In genomic region chr6:141291195-141291594, GRCm38 (mm10) we compare ENCODE assay signal across 24 mouse cellular contexts. TPM values are rescaled to one million over a fixed set of nuclear protein-coding genes. Genes with fewer than 3 reads are reported as not detected.
DNase-seq lines count a peak whose midpoint lies in the region; ATAC-seq and TF ChIP-seq lines count a peak whose summit lies in the region.
"Had no signal": no experiment of that assay in that cellular context is flagged by ENCODE, and none has a peak within 500 bp of the region (broad histone marks: within the 10 kb centered on the region; RNA-seq: fewer than 3 reads in every experiment).

No protein-coding gene starts in this region.

- H3K4me1 ChIP-seq in liver, postnatal 0 days (ENCODE audit: insufficient read depth): peaks cover 4% of the 10 kb centered on the region; the same call in 1 of the 2 replicates
- no peaks in the 10 kb centered on the region for H3K4me1 ChIP-seq in intestine, embryonic 15.5 days (replicated peaks)
- peaks cover 11% of the 10 kb centered on the region; the same call in 1 of the 2 replicates for H3K4me1 ChIP-seq in intestine, embryonic 16.5 days (ENCODE audit: control insufficient read depth, insufficient read depth, low read length)
- H3K4me1 ChIP-seq in stomach, postnatal 0 days (replicated peaks; ENCODE audit: control insufficient read depth, insufficient read depth): no peaks in the 10 kb centered on the region
- H3K4me1 ChIP-seq: forebrain, embryonic 10.5 days; forebrain, embryonic 13.5 days; heart, embryonic 15.5 days; hindbrain, embryonic 15.5 days had no signal

- TF ChIP-seq CTCF in liver, postnatal 0 days (IDR thresholded peaks at IDR 0.05; ENCODE audit: low read depth): no peak
- no peak for TF ChIP-seq CTCF in stomach, postnatal 0 days (IDR thresholded peaks at IDR 0.05; ENCODE audit: low read depth)

- no peaks in the 10 kb centered on the region for H3K9me3 ChIP-seq in liver, postnatal 0 days (ENCODE audit: low read length)
- no peaks in the 10 kb centered on the region for H3K9me3 ChIP-seq in intestine, embryonic 15.5 days
- H3K9me3 ChIP-seq in intestine, embryonic 16.5 days (ENCODE audit: control insufficient read depth, low read length): no peaks in the 10 kb centered on the region
- no peaks in the 10 kb centered on the region for H3K9me3 ChIP-seq in stomach, postnatal 0 days (ENCODE audit: control insufficient read depth, low read length)
- H3K9me3 ChIP-seq: forebrain, embryonic 10.5 days; forebrain, embryonic 13.5 days; heart, embryonic 12.5 days; heart, embryonic 15.5 days; hindbrain, embryonic 15.5 days had no signal

- no peak overlapping the region for H3K4me2 ChIP-seq in liver, postnatal 0 days (ENCODE audit: low read depth, low read length)
- H3K4me2 ChIP-seq in intestine, embryonic 15.5 days (replicated peaks): no peak overlapping the region
- no peak overlapping the region for H3K4me2 ChIP-seq in intestine, embryonic 16.5 days (ENCODE audit: low read depth, low read length)
- no peak overlapping the region for H3K4me2 ChIP-seq in stomach, postnatal 0 days (replicated peaks; ENCODE audit: low read depth)
- H3K4me2 ChIP-seq: forebrain, embryonic 13.5 days; heart, embryonic 12.5 days; heart, embryonic 15.5 days; hindbrain, embryonic 15.5 days had no signal

- H3K36me3 ChIP-seq in liver, postnatal 0 days (replicated peaks; ENCODE audit: insufficient read depth, low read length): no peaks in the 10 kb centered on the region
- no peaks in the 10 kb centered on the region for H3K36me3 ChIP-seq in intestine, embryonic 15.5 days
- H3K36me3 ChIP-seq in intestine, embryonic 16.5 days (ENCODE audit: control insufficient read depth, insufficient read depth, low read length): no peaks in the 10 kb centered on the region; the same call in 1 of the 2 replicates
- H3K36me3 ChIP-seq in stomach, postnatal 0 days (ENCODE audit: control insufficient read depth, insufficient read depth, low read length): no peaks in the 10 kb centered on the region
- H3K36me3 ChIP-seq: forebrain, embryonic 10.5 days; heart, embryonic 15.5 days; hindbrain, embryonic 15.5 days had no signal

- ATAC-seq in liver, postnatal 0 days: peak; percentile 81
- peak; percentile 48; the same call in 1 of the 2 replicates for ATAC-seq in intestine, embryonic 15.5 days
- ATAC-seq in intestine, embryonic 16.5 days: peak; percentile 63
- ATAC-seq in stomach, postnatal 0 days (ENCODE audit: low FRiP score, low TSS enrichment): 0 out of 2 replicates have a peak, but pooled peaks have one; percentile 42
- ATAC-seq: CD4-positive, CD25-positive, alpha-beta regulatory T cell, adult 4 months; forebrain, embryonic 13.5 days; forebrain, embryonic 16.5 days had no signal

- H3K27me3 ChIP-seq in liver, postnatal 0 days (ENCODE audit: insufficient read depth, low read length): no peaks in the 10 kb centered on the region
- H3K27me3 ChIP-seq in intestine, embryonic 15.5 days (replicated peaks): no peaks in the 10 kb centered on the region
- no peaks in the 10 kb centered on the region for H3K27me3 ChIP-seq in intestine, embryonic 16.5 days (replicated peaks; ENCODE audit: control insufficient read depth, insufficient read depth, low read length)
- no peaks in the 10 kb centered on the region for H3K27me3 ChIP-seq in stomach, postnatal 0 days (ENCODE audit: control insufficient read depth, insufficient read depth, low read length)
- H3K27me3 ChIP-seq: forebrain, embryonic 13.5 days; heart, embryonic 12.5 days; heart, embryonic 15.5 days; hindbrain, embryonic 15.5 days had no signal

- 74% methylated on average over 2 of the region's 2 CpGs for WGBS in liver, postnatal 0 days (ENCODE audit: insufficient replicate concordance)
- WGBS in intestine, embryonic 15.5 days: 90% methylated on average over 2 of the region's 2 CpGs
- 83% methylated on average over 2 of the region's 2 CpGs for WGBS in intestine, embryonic 16.5 days
- 92% methylated on average over 2 of the region's 2 CpGs for WGBS in stomach, postnatal 0 days

- H3K9ac ChIP-seq in liver, postnatal 0 days (replicated peaks): no peak overlapping the region
- H3K9ac ChIP-seq in intestine, embryonic 15.5 days: no peak overlapping the region
- no peak overlapping the region for H3K9ac ChIP-seq in intestine, embryonic 16.5 days (ENCODE audit: low read depth, low read length)
- no peak overlapping the region for H3K9ac ChIP-seq in stomach, postnatal 0 days (ENCODE audit: low read length)
- H3K9ac ChIP-seq: forebrain, embryonic 13.5 days; heart, embryonic 12.5 days; heart, embryonic 15.5 days; hindbrain, embryonic 15.5 days had no signal

- TF ChIP-seq EP300 in liver, postnatal 0 days (IDR thresholded peaks at IDR 0.05; ENCODE audit: low read depth): no peak
- TF ChIP-seq EP300 in stomach, postnatal 0 days (optimal IDR thresholded peaks at IDR 0.05): no peak

- no peak overlapping the region for H3K27ac ChIP-seq in liver, postnatal 0 days (ENCODE audit: low read depth)
- H3K27ac ChIP-seq in intestine, embryonic 15.5 days: no peak overlapping the region
- H3K27ac ChIP-seq in intestine, embryonic 16.5 days (ENCODE audit: low read length): no peak overlapping the region
- no peak overlapping the region for H3K27ac ChIP-seq in stomach, postnatal 0 days (replicated peaks)
- H3K27ac ChIP-seq: forebrain, embryonic 10.5 days; forebrain, embryonic 13.5 days; gastrocnemius, adult 2 months; heart, embryonic 15.5 days; hindbrain, embryonic 15.5 days had no signal

- DNase-seq in liver, postnatal 0 days: peak; percentile 16
- DNase-seq in liver: no peak
- no peak for DNase-seq in stomach, postnatal 0 days (ENCODE audit: low spot score)
- DNase-seq in cerebellum, postnatal 10 days: no peak
- DNase-seq: adrenal gland, adult 2 months; adrenal gland, postnatal 14 days; cerebellum, adult 11 months; cerebellum, adult 2 months; cerebellum, postnatal 14 days; gastrocnemius, adult 2 months; gastrocnemius, postnatal 14 days; heart, adult 18-20 months; heart, postnatal 10 days; heart, postnatal 4 days had no signal

- H3K4me3 ChIP-seq in liver, postnatal 0 days (ENCODE audit: low read depth, low read length): no peak overlapping the region
- H3K4me3 ChIP-seq in intestine, embryonic 15.5 days (replicated peaks): no peak overlapping the region
- H3K4me3 ChIP-seq in intestine, embryonic 16.5 days (ENCODE audit: low read length): no peak overlapping the region
- H3K4me3 ChIP-seq in stomach, postnatal 0 days (ENCODE audit: low read depth, low read length): no peak overlapping the region
- H3K4me3 ChIP-seq: forebrain, embryonic 10.5 days; forebrain, embryonic 13.5 days; gastrocnemius, adult 2 months; heart, embryonic 12.5 days; heart, embryonic 15.5 days; hindbrain, embryonic 15.5 days had no signal

RNA-seq across cellular contexts. Expression of gene Pde3a, which starts 42.1 kb away (rescaled TPM):
- polyA plus RNA-seq in liver, postnatal 0 days (2015; fragmentation: Nextera tagmentation; extraction: Ambion mirVana): 1.3 TPM in 2 replicates
- polyA plus RNA-seq in intestine, embryonic 15.5 days (2015; fragmentation: Nextera tagmentation; extraction: Ambion mirVana): 19.5 and 20.8 TPM in 2 replicates
- 14.7 and 17.9 TPM in 2 replicates for polyA plus RNA-seq in intestine, embryonic 16.5 days (2015; fragmentation: Nextera tagmentation; extraction: Ambion mirVana)
- polyA plus RNA-seq in stomach, postnatal 0 days (2015; fragmentation: Nextera tagmentation; extraction: Ambion mirVana): 4.0 and 4.1 TPM in 2 replicates
- polyA plus RNA-seq: C2C12; CD4-positive, CD25-positive, alpha-beta regulatory T cell, adult 4 months had no signal
